Mouse (Mus musculus) MEL (cell line): ENCODE measurements around the gene Bahcc1.

Experiments used
- CHD2 ChIP-seq: IDR thresholded peaks from 2 replicates; pipeline ENCODE4 v1.6.1; 2011; ENCODE audit warnings: low read length, improper control_type of control experiment
- CTCF ChIP-seq, 3 experiments: IDR thresholded peaks in 2 of 3; conservative IDR thresholded peaks in 1 of 3; 2 replicates each; pipeline ENCODE4 v1.5.1; 2011 to 2012; ENCODE audit warnings: low read length in 3 of 3, low read depth in 2 of 3, mild to moderate bottlenecking in 2 of 3, improper control_type of control experiment in 1 of 3, inconsistent platforms in 1 of 3, mixed read lengths in 1 of 3, moderate library complexity in 1 of 3; ENCODE audit not compliant: control insufficient read depth in 1 of 3, insufficient read depth in 1 of 3, poor library complexity in 1 of 3, severe bottlenecking in 1 of 3
- E2F4 ChIP-seq: IDR thresholded peaks from 2 replicates; pipeline ENCODE4 v1.6.1; 2011; ENCODE audit warnings: low read depth, low read length, improper control_type of control experiment, borderline replicate concordance
- EP300 ChIP-seq, 2 experiments: IDR thresholded peaks; 2 replicates each; pipeline ENCODE4 v1.6.1; 2011; ENCODE audit warnings: improper control_type of control experiment in 2 of 2, low read length in 2 of 2, low read depth in 1 of 2, mild to moderate bottlenecking in 1 of 2
- KAT2A ChIP-seq: conservative IDR thresholded peaks from 2 replicates; pipeline ENCODE4 v1.6.1; 2012; ENCODE audit warnings: low read depth, low read length, improper control_type of control experiment, inconsistent platforms
- MAFK ChIP-seq: IDR thresholded peaks from 2 replicates; pipeline ENCODE4 v1.6.1; 2011; ENCODE audit warnings: low read depth, mild to moderate bottlenecking, low read length, improper control_type of control experiment, borderline replicate concordance
- MYC ChIP-seq: IDR thresholded peaks from 2 replicates; pipeline ENCODE4 v1.6.1; 2011; ENCODE audit warnings: low read depth, mild to moderate bottlenecking, low read length, improper control_type of control experiment, moderate library complexity
- POLR2A ChIP-seq, 2 experiments: IDR thresholded peaks; 2 replicates each; pipeline ENCODE4 v1.6.1; 2011 to 2012; ENCODE audit warnings: low read length in 2 of 2, mild to moderate bottlenecking in 2 of 2, control low read depth in 1 of 2, improper control_type of control experiment in 1 of 2, low read depth in 1 of 2, moderate library complexity in 1 of 2; ENCODE audit not compliant: control insufficient read depth in 1 of 2, insufficient read depth in 1 of 2, poor library complexity in 1 of 2
- RCOR1 ChIP-seq: IDR thresholded peaks from 2 replicates; pipeline ENCODE4 v1.6.1; 2012; ENCODE audit warnings: low read depth, mild to moderate bottlenecking, inconsistent platforms, low read length, improper control_type of control experiment
- TBP ChIP-seq: IDR thresholded peaks from 2 replicates; pipeline ENCODE4 v1.8.0; 2011; ENCODE audit warnings: low read depth, low read length, improper control_type of control experiment

- 0 out of 4 replicates have a peak, but pooled peaks of 1 of the 2 experiments have one; percentile 28 for TF ChIP-seq POLR2A (IDR thresholded peaks at IDR 0.05; ENCODE audit: control insufficient read depth in 1 of 2, insufficient read depth in 1 of 2, low read depth in 1 of 2, low read length in 2 of 2, poor library complexity in 1 of 2)
- TF ChIP-seq TBP: no peak
- no peak for TF ChIP-seq MYC
- TF ChIP-seq E2F4: no peak
- TF ChIP-seq KAT2A: no peak
- TF ChIP-seq EP300 (IDR thresholded peaks at IDR 0.05; ENCODE audit: low read depth in 1 of 2, low read length in 2 of 2): no peak
- no peak for TF ChIP-seq MAFK
- TF ChIP-seq CTCF (IDR thresholded peaks at IDR 0.05 in 2 of 3, conservative IDR thresholded peaks at IDR 0.05 in 1 of 3; ENCODE audit: control insufficient read depth in 1 of 3, insufficient read depth in 1 of 3, low read depth in 2 of 3, low read length in 3 of 3, poor library complexity in 1 of 3, severe bottlenecking in 1 of 3): no peak
- no peak for TF ChIP-seq CHD2
- no peak for TF ChIP-seq RCOR1
These were observed 1.5 kb downstream of the Bahcc1 start for GRCm38 (mm10) chr11:120234136-120234775.
